Mouse (Mus musculus) myocyte (in vitro differentiated cells): ENCODE results near the gene Txndc9. TPM values are rescaled to one million over a fixed set of nuclear protein-coding genes. Genes with fewer than 3 reads are reported as not detected.

Experiments used
- H3K27me3 ChIP-seq: one replicate; pipeline ENCODE4 v1.6.1; 2011; ENCODE audit not compliant: control insufficient read depth, insufficient read depth, insufficient read length
- H3K36me3 ChIP-seq: one replicate; pipeline ENCODE4 v1.6.1; 2011; ENCODE audit not compliant: control insufficient read depth, insufficient read depth
- H3K4me2 ChIP-seq: one replicate; pipeline ENCODE4 v1.6.1; 2011; ENCODE audit warnings: low read depth, control low read depth
- H3K4me3 ChIP-seq: one replicate; pipeline ENCODE4 v1.5.1; 2011; ENCODE audit warnings: mild to moderate bottlenecking, control low read depth, moderate library complexity
- H3K79me2 ChIP-seq: one replicate; pipeline ENCODE4 v1.6.1; 2011; ENCODE audit not compliant: control insufficient read depth, insufficient read depth
- H3ac ChIP-seq: one replicate; pipeline ENCODE4 v1.6.1; 2011; ENCODE audit not compliant: control insufficient read depth, insufficient read length
- CEBPB ChIP-seq: IDR thresholded peaks from 2 replicates; pipeline ENCODE4 v1.6.1; 2011; ENCODE audit warnings: mild to moderate bottlenecking, moderate library complexity; ENCODE audit not compliant: poor library complexity, insufficient read depth, severe bottlenecking
- E2F4 ChIP-seq: IDR thresholded peaks from one replicate; pipeline ENCODE4 v1.6.1; 2011; ENCODE audit warnings: mild to moderate bottlenecking, control low read depth, moderate library complexity; ENCODE audit not compliant: insufficient read depth
- MAX ChIP-seq: IDR thresholded peaks from one replicate; pipeline ENCODE4 v1.6.1; 2011; ENCODE audit warnings: low read depth, mild to moderate bottlenecking, control low read depth
- MYOD1 ChIP-seq, 3 experiments: IDR thresholded peaks; one replicate each; pipeline ENCODE4 v1.6.1; 2011; ENCODE audit warnings: control low read depth in 2 of 3, low read depth in 2 of 3, mild to moderate bottlenecking in 2 of 3, moderate library complexity in 1 of 3; ENCODE audit not compliant: insufficient read length in 2 of 3, control insufficient read depth in 1 of 3
- MYOG ChIP-seq, 3 experiments: IDR thresholded peaks; one replicate each; pipeline ENCODE4 v1.6.1; 2011; ENCODE audit warnings: control low read depth in 2 of 3, low read depth in 2 of 3, mild to moderate bottlenecking in 2 of 3; ENCODE audit not compliant: insufficient read length in 2 of 3, control insufficient read depth in 1 of 3, insufficient read depth in 1 of 3
- POLR2A ChIP-seq: IDR thresholded peaks from one replicate; pipeline ENCODE4 v1.6.1; 2011; ENCODE audit warnings: low read depth, mild to moderate bottlenecking, control low read depth, moderate library complexity; ENCODE audit not compliant: insufficient read length
- POLR2AphosphoS2 ChIP-seq: IDR thresholded peaks from one replicate; pipeline ENCODE4 v1.6.1; 2011; ENCODE audit warnings: low read depth, control low read depth; ENCODE audit not compliant: insufficient read length
- REST ChIP-seq: IDR thresholded peaks from one replicate; pipeline ENCODE4 v1.6.1; 2011; ENCODE audit warnings: mild to moderate bottlenecking, control low read depth, moderate library complexity; ENCODE audit not compliant: insufficient read depth, insufficient read length
- SRF ChIP-seq: IDR thresholded peaks from one replicate; pipeline ENCODE4 v1.6.1; 2011; ENCODE audit warnings: low read depth; ENCODE audit not compliant: control insufficient read depth, insufficient read length
- TCF12 ChIP-seq: IDR thresholded peaks from one replicate; pipeline ENCODE4 v1.6.1; 2011; ENCODE audit warnings: mild to moderate bottlenecking, control low read depth; ENCODE audit not compliant: poor library complexity, insufficient read depth, severe bottlenecking
- TCF3 ChIP-seq: IDR thresholded peaks from one replicate; pipeline ENCODE4 v1.6.1; 2011; ENCODE audit warnings: low read depth, control low read depth; ENCODE audit not compliant: insufficient read length
- USF1 ChIP-seq: IDR thresholded peaks from one replicate; pipeline ENCODE4 v1.6.1; 2011; ENCODE audit warnings: low read depth, mild to moderate bottlenecking, control low read depth, moderate library complexity
- polyA plus RNA-seq: library from polyadenylated mRNA; unstranded; fragments of >200 nt; fragmentation: generic; extraction: Trizol; gene quantifications from one replicate; pipeline ENCODE4 v1.2.1, GENCODE M21; 2012; ENCODE audit warnings: missing spikeins

Txndc9 gene
- 35.5 TPM for polyA plus RNA-seq

GRCm38 (mm10) chr1:37997867-37998266, at the start of gene Txndc9, which contains the start of gene Eif5b:
TSS of gene Txndc9 (minus strand) at chr1:37997893.
TSS of gene Eif5b (plus strand) at chr1:37998010.
- Histone ChIP-seq H3K27me3 (no peaks in the 10 kb centered on the region), H3K4me3 (peak within 1 kb of the TSS; percentile 88), H3K79me2 (peaks cover 72% of the 10 kb centered on the region), H3K36me3 (peaks cover 22% of the 10 kb centered on the region), H3ac (peak within 1 kb of the TSS; percentile 71), H3K4me2 (peak within 1 kb of the TSS; percentile 98)
- TF ChIP-seq POLR2A (peak; percentile 98), POLR2AphosphoS2 (peak; percentile 73), SRF (no peak), CEBPB (no peak), TCF3 (no peak), MAX (no peak), MYOD1 (IDR thresholded peaks at IDR 0.05; ENCODE audit: control insufficient read depth in 1 of 3, insufficient read length in 2 of 3, low read depth in 2 of 3) (peak in 2 of 3 experiments; percentile 48 to 66), REST (peak; percentile 46), MYOG (IDR thresholded peaks at IDR 0.05; ENCODE audit: control insufficient read depth in 1 of 3, insufficient read depth in 1 of 3, insufficient read length in 2 of 3, low read depth in 2 of 3) (peak in 2 of 3 experiments; percentile 58 to 79), E2F4 (no peak)

- no peak overlapping the region for H3K4me3 ChIP-seq
- no peak overlapping the region for H3K4me2 ChIP-seq
- no peaks in the 10 kb centered on the region for H3K79me2 ChIP-seq
- no peak overlapping the region for H3ac ChIP-seq
- peaks cover 49% of the 10 kb centered on the region for H3K36me3 ChIP-seq
- TF ChIP-seq CEBPB (no peak), REST (no peak), TCF12 (no peak)
- no peaks in the 10 kb centered on the region for H3K27me3 ChIP-seq
These were observed 41.2 kb upstream of the Txndc9 start for GRCm38 (mm10) chr1:38038898-38039297.

GRCm38 (mm10) chr1:38037375-38037774, 39.7 kb upstream of the Txndc9 start:
- no peak for TF ChIP-seq POLR2AphosphoS2
- TF ChIP-seq MAX = no peak
- TF ChIP-seq MYOG (IDR thresholded peaks at IDR 0.05; ENCODE audit: control insufficient read depth in 1 of 3, insufficient read depth in 1 of 3, insufficient read length in 2 of 3, low read depth in 2 of 3) = no peak
- TF ChIP-seq TCF3 = no peak
- TF ChIP-seq POLR2A = no peak

GRCm38 (mm10) chr1:38035521-38035920, 37.8 kb upstream of the Txndc9 start:
- Histone ChIP-seq H3K4me2 (no peak overlapping the region), H3K36me3 (peaks cover 56% of the 10 kb centered on the region), H3ac (no peak overlapping the region), H3K4me3 (no peak overlapping the region), H3K79me2 (no peaks in the 10 kb centered on the region), H3K27me3 (no peaks in the 10 kb centered on the region)
- TF ChIP-seq E2F4 (no peak), REST (no peak), POLR2AphosphoS2 (no peak), SRF (no peak), MYOD1 (IDR thresholded peaks at IDR 0.05; ENCODE audit: control insufficient read depth in 1 of 3, insufficient read length in 2 of 3, low read depth in 2 of 3) (no peak), MAX (no peak), TCF12 (no peak), TCF3 (no peak)

More at GRCm38 (mm10) chr1:38037375-38037774, 39.7 kb upstream of the Txndc9 start:
- H3K27me3 ChIP-seq = no peaks in the 10 kb centered on the region
- H3K4me3 ChIP-seq = no peak overlapping the region
- H3K36me3 ChIP-seq = peaks cover 56% of the 10 kb centered on the region
- no peak overlapping the region for H3K4me2 ChIP-seq
- no peaks in the 10 kb centered on the region for H3K79me2 ChIP-seq
- H3ac ChIP-seq = no peak overlapping the region

GRCm38 (mm10) chr1:38031391-38031790, 33.7 kb upstream of the Txndc9 start:
- H3K4me3 ChIP-seq = no peak overlapping the region
- H3K79me2 ChIP-seq = no peaks in the 10 kb centered on the region
- TF ChIP-seq POLR2A (no peak), POLR2AphosphoS2 (no peak)
- H3ac ChIP-seq = no peak overlapping the region
- H3K4me2 ChIP-seq = no peak overlapping the region
- H3K36me3 ChIP-seq = peaks cover 23% of the 10 kb centered on the region
- H3K27me3 ChIP-seq = no peaks in the 10 kb centered on the region

GRCm38 (mm10) chr1:38027301-38027700, 29.6 kb upstream of the Txndc9 start:
- H3ac ChIP-seq = no peak overlapping the region
- H3K4me2 ChIP-seq = no peak overlapping the region
- no peaks in the 10 kb centered on the region for H3K27me3 ChIP-seq
- H3K4me3 ChIP-seq = no peak overlapping the region
- TF ChIP-seq MYOG (IDR thresholded peaks at IDR 0.05; ENCODE audit: control insufficient read depth in 1 of 3, insufficient read depth in 1 of 3, insufficient read length in 2 of 3, low read depth in 2 of 3) (no peak), TCF12 (no peak), SRF (no peak), TCF3 (no peak), MYOD1 (IDR thresholded peaks at IDR 0.05; ENCODE audit: control insufficient read depth in 1 of 3, insufficient read length in 2 of 3, low read depth in 2 of 3) (no peak), POLR2A (no peak), MAX (no peak), CEBPB (no peak), REST (no peak), USF1 (no peak), E2F4 (no peak), POLR2AphosphoS2 (no peak)
- peaks cover 12% of the 10 kb centered on the region for H3K36me3 ChIP-seq
- H3K79me2 ChIP-seq = no peaks in the 10 kb centered on the region
